Mouse (Mus musculus) forebrain, embryonic 11.5 days (tissue): ENCODE results near the gene Chrna1. TPM values are rescaled to one million over a fixed set of nuclear protein-coding genes. Genes with fewer than 3 reads are reported as not detected.
A peak's percentile ranks its signal among the peaks of the same experiment; 100 is the strongest.

ENCODE experiments used
- ATAC-seq: fragments of 200-750 bp; cut with Nextera tagmentation; replicated peaks from 2 replicates; pipeline ENCODE4 v1.8.0; 2017; ENCODE audit warnings: moderate TSS enrichment; ENCODE audit not compliant: low FRiP score
- DNase-seq: peaks from one replicate; pipeline ENCODE4 v3.0.0-alpha.2; 2017; ENCODE audit warnings: low spot score
- H3K27ac ChIP-seq: fragments of 300-500 bp; sonication (generic); 2 replicates; pipeline ENCODE4 v1.5.1; 2014; ENCODE audit warnings: low read depth, low read length
- H3K27me3 ChIP-seq: fragments of 300-500 bp; sonication (generic); 2 replicates; pipeline ENCODE4 v1.6.1; 2014; ENCODE audit warnings: mild to moderate bottlenecking, low read length, mixed read lengths; ENCODE audit not compliant: control insufficient read depth, insufficient read depth
- H3K36me3 ChIP-seq: fragments of 300-500 bp; sonication (generic); 2 replicates; pipeline ENCODE4 v1.6.1; 2014; ENCODE audit warnings: mild to moderate bottlenecking, low read length, moderate library complexity, mixed read lengths; ENCODE audit not compliant: control insufficient read depth, insufficient read depth
- H3K4me1 ChIP-seq: fragments of 300-500 bp; sonication (generic); replicated peaks from 2 replicates; pipeline ENCODE4 v1.6.1; 2014; ENCODE audit warnings: low read length, mixed read lengths; ENCODE audit not compliant: control insufficient read depth, insufficient read depth
- H3K4me2 ChIP-seq: fragments of 300-500 bp; sonication (generic); 2 replicates; pipeline ENCODE4 v1.6.1; 2014; ENCODE audit warnings: low read depth, mild to moderate bottlenecking, low read length, moderate library complexity, mixed read lengths; ENCODE audit not compliant: severe bottlenecking
- H3K4me3 ChIP-seq: fragments of 300-500 bp; sonication (generic); 2 replicates; pipeline ENCODE4 v1.5.1; 2014; ENCODE audit warnings: low read depth, low read length
- H3K9ac ChIP-seq: fragments of 300-500 bp; sonication (generic); 2 replicates; pipeline ENCODE4 v1.6.1; 2014; ENCODE audit warnings: low read length
- H3K9me3 ChIP-seq: fragments of 300-500 bp; sonication (generic); 2 replicates; pipeline ENCODE4 v1.6.1; 2016; ENCODE audit warnings: low read length, mixed read lengths; ENCODE audit not compliant: control insufficient read depth
- WGBS: fragments of 180-500 bp; shearing (Covaris S2); extraction: QIAGEN DNeasy Blood & Tissue Kit; methylation state at CpG from one replicate; pipeline ENCODE4 v1.1.7; 2014; 5-methylcytosine and 5-hydroxymethylcytosine counted together
- polyA plus RNA-seq: library from polyadenylated mRNA; unstranded; fragments of >200 nt; fragmentation: Nextera tagmentation; extraction: Ambion mirVana; gene quantifications from 2 replicates; pipeline ENCODE4 v1.2.1, GENCODE M21; 2014

Gene Chrna1
- polyA plus RNA-seq, 1 experiment from 2014 or later = 0.32 TPM

DNA sequence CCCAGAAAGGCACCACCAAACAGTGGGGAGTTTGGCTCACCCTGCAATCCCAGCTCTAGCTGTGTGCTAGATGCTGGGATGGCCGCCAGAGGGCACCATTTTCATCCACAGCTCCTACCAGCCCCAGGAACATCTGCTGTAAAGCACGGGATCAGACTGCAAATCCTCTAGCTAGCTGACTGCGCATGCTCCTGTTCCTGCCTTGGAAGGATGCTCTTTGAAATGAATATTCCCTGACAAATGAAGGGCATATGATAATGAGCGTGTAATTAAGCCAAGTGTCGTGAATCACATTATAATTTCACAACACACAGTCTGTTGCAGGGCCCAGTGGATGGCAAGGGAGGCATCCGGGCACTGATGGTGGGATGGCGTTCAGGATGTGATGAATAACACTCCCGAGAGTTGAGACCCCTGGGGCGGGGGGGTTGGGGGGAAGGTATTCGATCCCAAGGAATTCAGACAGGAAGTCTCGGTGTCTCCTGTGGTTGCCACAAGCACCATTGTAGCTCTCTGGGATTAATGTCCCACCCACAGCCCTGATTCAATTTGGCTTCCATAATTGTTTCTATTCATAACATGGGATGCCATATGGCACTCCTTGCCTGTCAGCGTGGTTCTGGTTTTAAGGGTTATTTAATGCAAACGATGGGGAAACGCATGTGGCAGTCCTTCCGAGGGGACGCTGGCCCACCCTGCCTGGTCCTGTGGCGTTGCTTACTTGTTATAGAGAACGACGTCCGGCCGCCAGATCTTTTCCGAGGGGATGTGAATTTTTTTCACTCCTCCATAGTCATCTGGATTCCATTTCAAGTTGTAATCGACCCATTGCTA, 7.4 kb downstream of the Chrna1 start:
- DNase-seq (peak; percentile 91), ATAC-seq (peak; percentile 84)
- peak overlapping the region; percentile 18; the same call in 1 of the 2 replicates for H3K4me3 ChIP-seq
- H3K4me2 ChIP-seq = peak overlapping the region; percentile 46
- no peaks in the 10 kb centered on the region for H3K9me3 ChIP-seq
- no peak overlapping the region for H3K9ac ChIP-seq
- no peaks in the 10 kb centered on the region for H3K4me1 ChIP-seq
- H3K36me3 ChIP-seq = no peaks in the 10 kb centered on the region
- H3K27me3 ChIP-seq = no peaks in the 10 kb centered on the region
- H3K27ac ChIP-seq = no peak overlapping the region
- WGBS = 33% methylated on average over 23 of the region's 23 CpGs

DNA sequence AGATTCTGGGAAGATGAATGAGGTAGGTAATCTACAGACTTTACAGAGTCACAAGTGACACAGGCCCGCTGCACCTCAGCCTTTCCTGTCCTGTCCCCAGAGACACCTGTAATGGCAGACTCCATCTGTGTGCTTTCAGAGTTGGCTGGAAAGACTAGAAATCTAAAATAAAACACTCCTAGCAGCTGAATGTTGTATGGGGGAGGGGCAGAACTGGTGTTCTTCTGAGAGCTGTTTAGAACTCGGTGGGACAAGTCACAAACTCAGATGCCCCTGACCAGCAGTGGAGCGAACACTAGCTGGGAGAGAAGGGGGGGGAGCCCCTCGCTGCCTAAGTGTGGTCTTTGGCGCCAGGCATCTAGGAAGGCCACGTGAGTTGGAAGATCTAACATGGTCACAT, 8.2 kb downstream of the Chrna1 start:
- Histone ChIP-seq H3K4me1 (0 out of 2 replicates have a peak, but pooled peaks cover 2% of the 10 kb centered on the region), H3K27me3 (no peaks in the 10 kb centered on the region), H3K9ac (no peak overlapping the region), H3K4me3 (no peak overlapping the region), H3K9me3 (no peaks in the 10 kb centered on the region), H3K4me2 (no peak overlapping the region), H3K36me3 (no peaks in the 10 kb centered on the region), H3K27ac (no peak overlapping the region)
- WGBS = 67% methylated on average over 6 of the region's 6 CpGs
- no peak; the same call in 1 of the 2 replicates for ATAC-seq
- no peak for DNase-seq

GRCm38 (mm10) chr2:73571304-73571703, 8.8 kb downstream of the Chrna1 start:
- no peak for ATAC-seq
- Histone ChIP-seq H3K9ac (no peak overlapping the region), H3K27ac (no peak overlapping the region), H3K4me1 (0 out of 2 replicates have a peak, but pooled peaks cover 2% of the 10 kb centered on the region), H3K4me2 (no peak overlapping the region), H3K9me3 (no peaks in the 10 kb centered on the region), H3K4me3 (no peak overlapping the region), H3K36me3 (no peaks in the 10 kb centered on the region), H3K27me3 (no peaks in the 10 kb centered on the region)
- whole genome bisulfite sequencing = 93% methylated on average over 9 of the region's 9 CpGs
- no peak for DNase-seq

DNA sequence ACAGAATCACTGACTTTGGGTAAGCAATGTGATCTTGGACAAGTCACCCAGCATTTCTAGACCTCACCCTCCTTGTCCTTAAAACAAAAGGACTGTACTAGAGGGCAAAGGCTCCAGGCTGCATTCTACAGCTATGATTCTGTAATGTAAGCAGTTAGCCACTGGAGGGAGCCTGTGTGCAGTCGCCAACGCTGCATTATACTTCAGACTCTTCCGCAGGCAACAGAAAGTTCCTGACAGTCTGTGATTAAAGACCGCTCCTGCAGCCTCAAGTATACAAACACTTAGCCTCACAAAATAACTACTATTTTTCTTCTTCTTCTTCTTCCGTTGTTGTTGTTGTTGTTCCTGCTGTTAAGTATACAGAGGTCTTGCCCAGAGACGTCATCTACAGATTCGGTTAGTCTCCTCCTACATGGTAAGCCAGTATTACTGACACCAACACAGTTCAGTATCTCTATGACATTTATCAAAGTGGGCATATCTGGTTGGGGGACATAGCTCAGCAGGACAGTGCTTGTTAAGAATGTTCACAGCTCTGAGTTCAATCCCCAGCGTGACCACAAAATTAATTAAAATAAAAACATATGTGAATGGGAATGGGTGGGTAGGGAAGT, 13.0 kb downstream of the Chrna1 start:
- ATAC-seq (0 out of 2 replicates have a peak, but pooled peaks have one; percentile 36), DNase-seq (peak; percentile 71)
- Histone ChIP-seq H3K4me3 (no peak overlapping the region), H3K9me3 (no peaks in the 10 kb centered on the region), H3K27me3 (no peaks in the 10 kb centered on the region), H3K4me1 (0 out of 2 replicates have a peak, but pooled peaks cover 2% of the 10 kb centered on the region), H3K4me2 (peak overlapping the region; percentile 31; the same call in 1 of the 2 replicates), H3K9ac (no peak overlapping the region), H3K27ac (no peak overlapping the region), H3K36me3 (no peaks in the 10 kb centered on the region)
- 29% methylated on average over 8 of the region's 8 CpGs for WGBS

GRCm38 (mm10) chr2:73566162-73566561, 14.0 kb downstream of the Chrna1 start:
- 18% methylated on average over 7 of the region's 7 CpGs for whole genome bisulfite sequencing
- no peak overlapping the region for H3K27ac ChIP-seq
- no peaks in the 10 kb centered on the region for H3K36me3 ChIP-seq
- no peaks in the 10 kb centered on the region for H3K27me3 ChIP-seq
- H3K9me3 ChIP-seq = no peaks in the 10 kb centered on the region
- DNase-seq (peak; percentile 71), ATAC-seq (no peak)
- peaks cover 2% of the 10 kb centered on the region; the same call in 1 of the 2 replicates for H3K4me1 ChIP-seq
- H3K4me3 ChIP-seq = no peak overlapping the region
- no peak overlapping the region for H3K9ac ChIP-seq
- no peak overlapping the region for H3K4me2 ChIP-seq

DNA sequence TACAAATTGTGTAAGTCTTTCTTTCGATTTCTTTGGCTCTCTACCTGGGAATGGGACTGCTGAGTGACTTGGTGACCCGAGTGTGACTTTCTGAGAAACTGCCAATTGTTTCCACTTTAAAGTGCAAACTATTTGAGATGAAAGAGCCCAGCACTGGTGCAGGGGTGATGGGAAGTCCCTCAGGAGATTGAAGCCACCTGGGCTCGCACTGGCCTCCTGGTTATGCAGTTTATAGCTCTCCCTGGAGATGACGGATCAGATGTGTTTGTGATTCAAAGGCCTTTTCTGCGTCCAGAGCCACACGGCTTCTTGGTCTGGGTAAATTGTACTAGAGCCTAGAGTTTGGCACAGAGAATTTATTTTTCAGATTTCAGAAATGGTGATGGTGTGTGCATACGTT, 16.4 kb downstream of the Chrna1 start:
- 72% methylated on average over 7 of the region's 7 CpGs for WGBS
- H3K9me3 ChIP-seq = no peaks in the 10 kb centered on the region
- no peak overlapping the region for H3K4me3 ChIP-seq
- H3K27me3 ChIP-seq = no peaks in the 10 kb centered on the region
- no peak for ATAC-seq
- no peak overlapping the region for H3K27ac ChIP-seq
- DNase-seq = no peak
- H3K36me3 ChIP-seq = no peaks in the 10 kb centered on the region
- H3K4me1 ChIP-seq = peaks cover 2% of the 10 kb centered on the region; the same call in 1 of the 2 replicates
- H3K9ac ChIP-seq = no peak overlapping the region
- H3K4me2 ChIP-seq = no peak overlapping the region

GRCm38 (mm10) chr2:73562656-73563055, 17.5 kb downstream of the Chrna1 start:
- H3K4me1 ChIP-seq = peaks cover 2% of the 10 kb centered on the region; the same call in 1 of the 2 replicates
- ATAC-seq = no peak
- no peak overlapping the region for H3K9ac ChIP-seq
- no peak overlapping the region for H3K4me2 ChIP-seq
- no peak overlapping the region for H3K4me3 ChIP-seq
- H3K27ac ChIP-seq = no peak overlapping the region
- no peaks in the 10 kb centered on the region for H3K9me3 ChIP-seq
- no peak for DNase-seq
- no peaks in the 10 kb centered on the region for H3K27me3 ChIP-seq
- 91% methylated on average over 9 of the region's 9 CpGs for WGBS
- no peaks in the 10 kb centered on the region for H3K36me3 ChIP-seq

DNA sequence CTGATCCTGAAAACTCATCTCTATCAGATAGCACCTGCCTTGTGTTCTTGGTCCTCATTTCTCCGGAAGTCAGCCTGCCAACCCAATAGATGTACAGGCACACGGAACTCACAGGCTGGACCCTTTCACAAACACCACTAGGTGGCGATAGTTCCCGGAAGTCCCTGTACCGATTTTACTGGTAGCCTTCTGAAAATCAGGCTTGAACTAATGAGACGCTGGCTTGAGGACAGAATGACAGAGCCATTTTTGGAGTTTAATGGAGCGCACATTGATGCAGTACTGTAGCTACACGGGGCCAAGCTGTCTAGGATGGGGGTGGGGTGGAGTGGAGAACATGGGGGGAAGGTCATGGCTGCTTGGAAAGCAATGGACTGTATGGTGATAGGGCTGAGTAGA, 18.5 kb downstream of the Chrna1 start:
- WGBS = 4% methylated on average over 8 of the region's 8 CpGs
- H3K36me3 ChIP-seq = no peaks in the 10 kb centered on the region
- peak overlapping the region; percentile 29 for H3K4me3 ChIP-seq
- H3K4me1 ChIP-seq = no peaks in the 10 kb centered on the region; the same call in 1 of the 2 replicates
- peak overlapping the region; percentile 42 for H3K4me2 ChIP-seq
- H3K27ac ChIP-seq = no peak overlapping the region
- H3K9me3 ChIP-seq = no peaks in the 10 kb centered on the region
- peak overlapping the region; percentile 5; the same call in 1 of the 2 replicates for H3K9ac ChIP-seq
- no peaks in the 10 kb centered on the region for H3K27me3 ChIP-seq
- peak; percentile 51; the same call in 1 of the 2 replicates for ATAC-seq
- DNase-seq = peak; percentile 80
